Mouse (Mus musculus) C2C12 (cell line): ENCODE measurements at regions not wholly inside any gene's neighbourhood (a gene's known extent, or its start where the extent isn't known, plus 50 kb on each side); places are given as distances from the start of the nearest gene placed in this dataset.

Source experiments
- CTCF ChIP-seq: IDR thresholded peaks from one replicate; pipeline ENCODE4 v1.5.1; 2011; ENCODE audit not compliant: control insufficient read depth, insufficient read depth, insufficient read length
- MAX ChIP-seq: IDR thresholded peaks from one replicate; pipeline ENCODE4 v1.6.1; 2011; ENCODE audit warnings: mild to moderate bottlenecking, control low read depth

DNA sequence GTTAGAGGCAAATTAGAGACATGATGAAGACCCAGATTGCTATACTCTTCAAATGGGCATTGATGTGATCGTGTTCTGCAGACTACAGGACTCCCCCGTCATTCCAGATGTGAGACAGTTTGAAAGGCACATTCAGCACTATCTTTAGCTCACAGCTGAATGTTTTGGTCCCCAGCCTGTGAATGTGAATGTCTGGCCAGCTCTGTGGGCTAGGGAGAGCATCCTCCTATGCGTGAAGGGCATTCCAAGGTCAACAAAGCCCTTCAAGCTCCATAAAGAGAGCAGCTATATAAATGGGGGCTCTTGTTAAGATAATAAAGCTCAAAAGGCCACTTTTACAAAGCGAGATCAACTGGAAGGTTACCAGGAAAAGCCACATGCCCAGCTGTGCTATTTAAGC, 266.1 kb downstream of the Gpat3 start:
- TF ChIP-seq CTCF (no peak), MAX (no peak)
